Mouse (Mus musculus): ENCODE results near the gene Tcf7l2.

Tcf7l2 gene

GRCm38 (mm10) chr19:55825001-55825827 lies 83.6 kb downstream of the Tcf7l2 start:
- peak; percentile 41 to 65 for DNase-seq (ENCODE audit: inconsistent age in 2 of 2, low spot score in 1 of 2)

- DNase-seq (ENCODE audit: inconsistent age in 2 of 2, low spot score in 1 of 2): no peak
These were observed 84.4 kb downstream of the Tcf7l2 start for GRCm38 (mm10) chr19:55825951-55826507.

GRCm38 (mm10) chr19:55827613-55828259 lies 86.1 kb downstream of the Tcf7l2 start:
- peak; percentile 25 to 62 for DNase-seq (ENCODE audit: inconsistent age in 2 of 2, low spot score in 1 of 2)

GRCm38 (mm10) chr19:55830976-55831559 lies 89.4 kb downstream of the Tcf7l2 start:
- peak in 1 of 2 experiments; percentile 45 for DNase-seq (ENCODE audit: inconsistent age in 2 of 2, low spot score in 1 of 2)

GRCm38 (mm10) chr19:55832122-55832521 lies 90.5 kb downstream of the Tcf7l2 start:
- no peak for DNase-seq (ENCODE audit: inconsistent age in 2 of 2, low spot score in 1 of 2)

- no peak for DNase-seq (ENCODE audit: inconsistent age in 2 of 2, low spot score in 1 of 2)
These were observed 92.3 kb downstream of the Tcf7l2 start for GRCm38 (mm10) chr19:55833807-55834385.

GRCm38 (mm10) chr19:55836930-55837687 lies 95.5 kb downstream of the Tcf7l2 start:
- DNase-seq (ENCODE audit: inconsistent age in 2 of 2, low spot score in 1 of 2): no peak

GRCm38 (mm10) chr19:55837924-55838323 lies 96.3 kb downstream of the Tcf7l2 start:
- DNase-seq (ENCODE audit: inconsistent age in 2 of 2, low spot score in 1 of 2): peak in 1 of 2 experiments; percentile 67

- DNase-seq (ENCODE audit: inconsistent age in 2 of 2, low spot score in 1 of 2): no peak
These were observed 96.9 kb downstream of the Tcf7l2 start for GRCm38 (mm10) chr19:55838389-55839035.

GRCm38 (mm10) chr19:55839036-55839555 lies 97.5 kb downstream of the Tcf7l2 start:
- peak in 1 of 2 experiments; percentile 47 for DNase-seq (ENCODE audit: inconsistent age in 2 of 2, low spot score in 1 of 2)

GRCm38 (mm10) chr19:55840499-55841121 lies 99.0 kb downstream of the Tcf7l2 start:
- DNase-seq (ENCODE audit: inconsistent age in 2 of 2, low spot score in 1 of 2): no peak

- no peak for DNase-seq (ENCODE audit: inconsistent age in 2 of 2, low spot score in 1 of 2)
These were observed 100.4 kb downstream of the Tcf7l2 start for GRCm38 (mm10) chr19:55842046-55842445.

GRCm38 (mm10) chr19:55843111-55843887 lies 101.7 kb downstream of the Tcf7l2 start:
- no peak for DNase-seq (ENCODE audit: inconsistent age in 2 of 2, low spot score in 1 of 2)

GRCm38 (mm10) chr19:55845702-55846101 lies 104.1 kb downstream of the Tcf7l2 start:
- DNase-seq (ENCODE audit: inconsistent age in 2 of 2, low spot score in 1 of 2): no peak

GRCm38 (mm10) chr19:55846256-55846655 lies 104.6 kb downstream of the Tcf7l2 start:
- no peak for DNase-seq (ENCODE audit: inconsistent age in 2 of 2, low spot score in 1 of 2)

- no peak for DNase-seq (ENCODE audit: inconsistent age in 2 of 2, low spot score in 1 of 2)
These were observed 105.4 kb downstream of the Tcf7l2 start for GRCm38 (mm10) chr19:55847043-55847442.

- no peak for DNase-seq (ENCODE audit: inconsistent age in 2 of 2, low spot score in 1 of 2)
These were observed 108.9 kb downstream of the Tcf7l2 start for GRCm38 (mm10) chr19:55850402-55851078.

Measured in adrenal gland, adult (tissue).